Mouse (Mus musculus) hindbrain, embryonic 14.5 days (tissue): Measurements from ENCODE around the gene Panx3. TPM values are rescaled to one million over a fixed set of nuclear protein-coding genes. Genes with fewer than 3 reads are reported as not detected.

Experiments
- ATAC-seq: fragments of 200-750 bp; cut with Nextera tagmentation; 2 replicates; pipeline ENCODE4 v1.8.0; 2017; ENCODE audit warnings: moderate number of reproducible peaks, mild to moderate bottlenecking, moderate TSS enrichment, moderate library complexity; ENCODE audit not compliant: low FRiP score
- DNase-seq: peaks from one replicate; pipeline ENCODE4 v3.0.0-alpha.2; 2015; ENCODE audit warnings: low spot score
- H3K27ac ChIP-seq: fragments of 300-500 bp; sonication (generic); 2 replicates; pipeline ENCODE4 v1.5.1; 2014; ENCODE audit warnings: mild to moderate bottlenecking, moderate library complexity
- H3K27me3 ChIP-seq: fragments of 300-500 bp; sonication (generic); 2 replicates; pipeline ENCODE4 v1.6.1; 2014; ENCODE audit warnings: mild to moderate bottlenecking, low read length, mixed read lengths; ENCODE audit not compliant: control insufficient read depth, insufficient read depth
- H3K36me3 ChIP-seq: fragments of 300-500 bp; sonication (generic); replicated peaks from 2 replicates; pipeline ENCODE4 v1.6.1; 2014; ENCODE audit not compliant: control insufficient read depth, insufficient read depth
- H3K4me1 ChIP-seq: fragments of 300-500 bp; sonication (generic); replicated peaks from 2 replicates; pipeline ENCODE4 v1.6.1; 2014; ENCODE audit warnings: antibody characterized with exemption, low read length, mixed read lengths; ENCODE audit not compliant: control insufficient read depth, insufficient read depth
- H3K4me2 ChIP-seq: fragments of 300-500 bp; sonication (generic); replicated peaks from 2 replicates; pipeline ENCODE4 v1.6.1; 2014; ENCODE audit warnings: mild to moderate bottlenecking, moderate library complexity
- H3K4me3 ChIP-seq: fragments of 300-500 bp; sonication (generic); replicated peaks from 2 replicates; pipeline ENCODE4 v1.5.1; 2014; ENCODE audit warnings: mild to moderate bottlenecking, low read length
- H3K9ac ChIP-seq: fragments of 300-500 bp; sonication (generic); 2 replicates; pipeline ENCODE4 v1.6.1; 2014
- H3K9me3 ChIP-seq: fragments of 300-500 bp; sonication (generic); 2 replicates; pipeline ENCODE4 v1.6.1; 2016; ENCODE audit warnings: low read length; ENCODE audit not compliant: control insufficient read depth
- WGBS: fragments of 180-500 bp; shearing (Covaris S2); extraction: QIAGEN DNeasy Blood & Tissue Kit; methylation state at CpG from one replicate; pipeline ENCODE4 v1.1.7; 2014; 5-methylcytosine and 5-hydroxymethylcytosine counted together
- polyA plus RNA-seq: library from polyadenylated mRNA; unstranded; fragments of >200 nt; fragmentation: Nextera tagmentation; extraction: Ambion mirVana; gene quantifications from 2 replicates; pipeline ENCODE4 v1.2.1, GENCODE M21; 2014

Panx3 gene
- polyA plus RNA-seq, 1 experiment from 2014 or later: 0.09 TPM

DNA sequence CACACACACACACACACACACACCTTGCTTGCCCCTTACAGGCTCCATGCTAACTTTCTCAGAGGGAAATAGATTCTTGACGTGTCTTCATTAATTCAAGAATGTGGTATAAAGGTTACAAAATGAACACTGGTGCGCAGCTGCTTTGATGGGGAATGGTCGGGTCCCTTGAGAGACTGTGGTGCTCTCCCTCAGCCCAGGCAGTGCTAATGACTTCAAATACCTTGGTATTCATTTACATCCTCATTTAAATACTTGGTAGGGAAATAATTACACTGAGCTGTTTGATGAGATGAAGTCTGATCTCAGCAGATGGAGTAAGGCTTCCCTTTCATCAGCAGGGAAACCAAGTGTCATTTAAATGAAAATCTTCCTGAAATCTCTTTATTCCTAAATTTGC, 43.9 kb downstream of the Panx3 start:
- peak overlapping the region; percentile 31; the same call in 1 of the 2 replicates for H3K4me2 ChIP-seq
- no peak overlapping the region for H3K4me3 ChIP-seq
- H3K27me3 ChIP-seq: no peaks in the 10 kb centered on the region
- 13% methylated on average over 3 of the region's 3 CpGs for WGBS
- no peaks in the 10 kb centered on the region for H3K36me3 ChIP-seq
- ATAC-seq (peak; percentile 82), DNase-seq (peak; percentile 34)
- peak overlapping the region; percentile 91 for H3K27ac ChIP-seq
- H3K4me1 ChIP-seq: peaks cover 17% of the 10 kb centered on the region
- H3K9ac ChIP-seq: peak overlapping the region; percentile 35
- no peaks in the 10 kb centered on the region for H3K9me3 ChIP-seq

DNA sequence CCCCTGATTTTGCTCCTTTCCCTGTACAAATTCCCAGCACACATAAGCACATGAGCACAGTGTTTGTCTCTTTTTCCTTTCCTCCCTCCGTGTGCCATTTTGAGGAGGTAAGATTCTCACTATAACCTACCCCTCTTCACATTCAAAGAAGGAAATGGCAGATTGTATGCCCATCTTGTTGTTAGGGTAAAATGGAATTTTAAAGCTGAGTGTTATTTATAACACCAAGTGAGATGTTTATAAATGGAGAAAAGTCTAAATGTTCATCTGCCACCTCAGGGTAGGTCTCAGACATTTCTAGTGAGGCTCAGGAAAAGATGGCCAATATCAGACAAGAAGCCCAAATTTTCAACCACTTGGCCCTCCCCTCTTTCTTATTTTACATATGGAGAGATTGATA, 44.5 kb downstream of the Panx3 start:
- Histone ChIP-seq H3K4me3 (no peak overlapping the region), H3K9me3 (no peaks in the 10 kb centered on the region), H3K27me3 (no peaks in the 10 kb centered on the region), H3K4me2 (no peak overlapping the region), H3K9ac (no peak overlapping the region), H3K27ac (peak overlapping the region; percentile 91), H3K36me3 (no peaks in the 10 kb centered on the region), H3K4me1 (peaks cover 17% of the 10 kb centered on the region)
- WGBS: 88% methylated on average over 1 of the region's 1 CpGs
- DNase-seq: no peak
- ATAC-seq: no peak

DNA sequence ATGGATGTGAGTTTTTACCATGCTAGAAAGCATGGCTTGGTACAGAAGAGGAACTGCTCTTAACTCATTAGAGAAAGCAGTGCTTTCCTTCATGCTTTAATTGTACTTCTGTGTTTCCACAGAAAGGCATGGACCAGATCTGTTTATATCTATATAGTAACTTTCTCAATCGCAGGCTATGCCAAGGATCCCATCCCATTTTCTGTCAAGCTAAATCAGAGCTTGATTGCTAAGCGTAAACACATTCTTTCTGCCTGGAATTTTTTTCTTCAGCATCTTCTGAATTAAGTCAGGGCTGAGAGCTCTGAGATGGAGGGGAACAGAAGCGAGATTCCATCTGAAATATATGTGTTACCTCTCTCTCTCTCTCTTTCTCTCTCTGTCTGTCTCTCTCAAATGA, 45.1 kb downstream of the Panx3 start:
- H3K27ac ChIP-seq: no peak overlapping the region
- H3K4me2 ChIP-seq: no peak overlapping the region
- no peaks in the 10 kb centered on the region for H3K36me3 ChIP-seq
- no peaks in the 10 kb centered on the region for H3K27me3 ChIP-seq
- no peak for ATAC-seq
- no peak overlapping the region for H3K4me3 ChIP-seq
- no peak overlapping the region for H3K9ac ChIP-seq
- no peak for DNase-seq
- H3K4me1 ChIP-seq: peaks cover 17% of the 10 kb centered on the region
- H3K9me3 ChIP-seq: no peaks in the 10 kb centered on the region
- WGBS: 89% methylated on average over 3 of the region's 3 CpGs

DNA sequence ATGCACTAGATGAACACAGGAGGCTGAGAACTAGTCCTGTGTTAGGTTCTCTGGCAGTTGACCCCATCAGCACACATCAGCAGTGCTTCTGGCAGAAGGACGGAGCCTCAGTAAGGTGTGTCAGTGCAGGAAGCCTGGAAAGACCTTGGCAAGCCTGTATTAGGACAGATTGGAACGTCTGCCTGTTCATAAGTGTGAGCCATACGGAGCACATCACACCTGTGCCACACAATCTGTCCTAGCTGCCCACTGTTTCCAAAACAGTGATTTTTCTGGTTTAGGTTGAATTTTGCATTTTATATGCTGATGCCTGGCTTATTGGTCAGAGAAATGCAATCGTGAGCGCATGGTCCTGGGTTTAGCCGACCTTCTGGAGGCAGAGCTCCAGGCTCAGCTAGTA, 47.7 kb downstream of the Panx3 start:
- Histone ChIP-seq H3K27me3 (no peaks in the 10 kb centered on the region), H3K4me3 (no peak overlapping the region), H3K27ac (no peak overlapping the region), H3K4me2 (no peak overlapping the region), H3K4me1 (peaks cover 10% of the 10 kb centered on the region), H3K9me3 (no peaks in the 10 kb centered on the region), H3K36me3 (no peaks in the 10 kb centered on the region), H3K9ac (no peak overlapping the region)
- no peak for ATAC-seq
- 90% methylated on average over 6 of the region's 6 CpGs for WGBS
- no peak for DNase-seq

DNA sequence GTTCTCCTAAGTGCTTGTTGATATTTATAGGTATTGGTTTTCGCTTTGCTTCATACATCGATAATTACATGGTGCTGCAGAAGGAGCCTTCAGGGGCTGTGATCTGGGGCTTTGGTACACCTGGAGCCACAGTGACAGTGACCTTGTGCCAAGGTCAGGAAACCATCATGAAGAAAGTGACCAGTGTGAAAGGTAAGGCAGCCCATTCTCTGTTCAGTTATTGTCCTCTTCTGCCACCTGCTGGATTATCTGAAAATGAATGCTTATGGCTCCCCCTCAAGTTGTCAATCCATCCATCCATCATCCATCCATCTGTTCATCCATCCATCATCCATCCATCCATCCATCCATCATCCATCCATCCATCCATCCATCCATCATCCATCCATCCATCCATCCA, 52.3 kb downstream of the Panx3 start:
- DNase-seq (peak; percentile 57), ATAC-seq (no peak)
- peaks cover 9% of the 10 kb centered on the region; the same call in 1 of the 2 replicates for H3K4me1 ChIP-seq
- H3K36me3 ChIP-seq: no peaks in the 10 kb centered on the region
- WGBS: 67% methylated on average over 2 of the region's 2 CpGs
- H3K4me3 ChIP-seq: no peak overlapping the region
- H3K9ac ChIP-seq: no peak overlapping the region
- H3K4me2 ChIP-seq: no peak overlapping the region
- H3K9me3 ChIP-seq: no peaks in the 10 kb centered on the region
- no peaks in the 10 kb centered on the region for H3K27me3 ChIP-seq
- H3K27ac ChIP-seq: no peak overlapping the region

DNA sequence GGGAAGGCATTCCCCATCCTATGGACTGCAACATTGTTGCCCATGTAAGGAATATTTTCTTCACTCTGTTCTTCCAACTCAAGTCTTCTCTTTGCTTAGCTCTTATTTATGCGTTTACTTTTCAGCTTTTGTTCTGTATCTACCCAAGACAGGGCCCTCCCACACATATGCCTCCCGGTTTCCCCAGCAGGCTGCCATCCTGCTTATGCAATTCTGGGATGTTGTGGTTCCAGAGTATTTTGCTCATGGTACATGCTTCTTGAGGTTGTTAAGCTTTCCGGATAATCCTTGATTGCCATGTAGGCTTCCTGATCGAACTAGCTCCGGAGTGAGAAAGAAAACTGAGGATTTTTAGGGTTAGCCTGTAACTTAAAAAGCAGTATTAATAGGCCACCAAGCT, 53.8 kb downstream of the Panx3 start:
- Histone ChIP-seq H3K4me1 (peaks cover 9% of the 10 kb centered on the region; the same call in 1 of the 2 replicates), H3K9ac (no peak overlapping the region), H3K4me2 (no peak overlapping the region), H3K27ac (no peak overlapping the region), H3K4me3 (no peak overlapping the region), H3K27me3 (no peaks in the 10 kb centered on the region), H3K9me3 (no peaks in the 10 kb centered on the region), H3K36me3 (no peaks in the 10 kb centered on the region)
- no peak for ATAC-seq
- 68% methylated on average over 5 of the region's 5 CpGs for WGBS
- no peak for DNase-seq

DNA sequence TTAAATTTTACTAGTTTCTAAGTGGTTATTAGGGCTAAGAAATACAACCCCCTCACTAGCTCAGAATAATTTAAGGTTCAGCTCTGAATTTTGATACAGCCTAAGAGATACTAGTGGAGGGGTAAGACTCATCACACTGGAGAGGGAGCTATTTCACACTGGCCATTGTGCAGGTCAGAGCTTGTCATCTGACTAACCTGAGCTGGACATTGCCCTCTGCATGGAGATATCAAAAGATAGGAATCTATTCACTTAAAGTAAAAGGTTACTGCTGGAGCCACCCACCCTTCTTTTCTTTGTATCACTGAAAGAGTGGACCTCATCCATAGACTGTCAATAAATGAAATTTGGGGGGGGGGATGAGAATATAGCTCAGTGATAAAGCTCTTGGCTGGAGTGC, 54.7 kb downstream of the Panx3 start:
- Histone ChIP-seq H3K27me3 (no peaks in the 10 kb centered on the region), H3K4me1 (peaks cover 9% of the 10 kb centered on the region; the same call in 1 of the 2 replicates), H3K4me3 (peak overlapping the region; percentile 56; the same call in 1 of the 2 replicates), H3K4me2 (peak overlapping the region; percentile 79), H3K27ac (no peak overlapping the region), H3K36me3 (no peaks in the 10 kb centered on the region), H3K9ac (peak overlapping the region; percentile 88; the same call in 1 of the 2 replicates), H3K9me3 (no peaks in the 10 kb centered on the region)
- peak; percentile 3; the same call in 1 of the 2 replicates for ATAC-seq
- no peak for DNase-seq

DNA sequence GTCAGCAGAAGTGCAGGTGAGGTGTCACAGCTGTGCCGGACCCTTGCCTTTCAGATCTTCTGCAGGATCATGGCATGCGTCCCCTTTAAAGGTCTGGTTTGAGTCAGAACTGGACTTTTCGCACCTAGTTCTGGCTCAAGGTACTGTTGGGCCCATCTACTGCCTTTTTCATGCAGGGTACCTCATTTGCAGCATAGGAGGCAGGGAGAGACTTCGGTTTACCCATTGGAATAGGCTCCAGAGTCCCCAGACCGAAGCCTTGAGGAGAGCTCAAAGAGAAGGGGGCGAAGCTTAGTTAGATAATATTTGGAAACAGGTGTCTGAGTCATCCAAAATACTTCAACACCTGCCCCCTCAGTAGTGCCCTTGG, 55.1 kb downstream of the Panx3 start:
- Histone ChIP-seq H3K27ac (0 out of 2 replicates have a peak overlapping the region, but pooled peaks have one; percentile 87), H3K4me1 (peaks cover 9% of the 10 kb centered on the region; the same call in 1 of the 2 replicates), H3K9ac (peak overlapping the region; percentile 88; the same call in 1 of the 2 replicates), H3K4me2 (peak overlapping the region; percentile 79), H3K4me3 (peak overlapping the region; percentile 56), H3K9me3 (no peaks in the 10 kb centered on the region), H3K27me3 (no peaks in the 10 kb centered on the region), H3K36me3 (no peaks in the 10 kb centered on the region)
- no peak for ATAC-seq
- 22% methylated on average over 6 of the region's 6 CpGs for WGBS
- no peak for DNase-seq

DNA sequence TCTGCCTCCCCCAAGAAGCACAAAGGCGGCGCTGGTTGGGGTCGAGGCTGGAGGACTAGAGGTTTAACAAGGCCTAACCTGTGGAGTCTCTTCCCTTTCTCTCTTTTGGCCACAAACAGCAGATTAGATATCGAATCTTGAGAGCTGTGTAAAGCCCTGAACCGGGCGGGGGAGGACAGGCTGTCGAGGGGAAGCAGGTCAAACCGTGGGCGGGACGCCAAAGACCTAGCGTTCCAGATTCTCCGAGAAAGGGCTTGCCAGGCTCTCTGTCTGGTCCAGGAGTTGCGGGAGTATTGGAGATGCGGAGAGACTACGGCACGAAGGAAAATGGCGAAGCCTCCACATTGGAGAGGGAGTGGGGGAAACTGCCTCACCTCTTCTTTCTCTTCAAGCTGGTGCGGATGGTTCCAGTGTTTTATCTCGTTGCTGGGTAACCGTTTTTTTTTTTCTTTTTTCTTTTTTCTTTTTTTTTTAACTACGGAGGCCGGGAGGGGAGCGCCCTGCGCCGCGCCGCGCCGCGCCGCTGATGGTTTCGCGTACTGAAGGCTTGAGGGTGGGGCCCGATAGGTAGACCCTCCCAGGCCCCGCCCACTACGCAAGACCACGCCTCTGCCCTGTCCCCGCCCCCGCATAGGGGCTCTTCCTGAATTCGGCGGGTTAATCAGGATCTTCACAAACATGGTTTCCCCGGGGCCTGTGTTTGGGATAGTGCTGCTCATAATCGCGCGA, 55.7 kb downstream of the Panx3 start, which contains the start of gene Spa17:
Gene Spa17, minus strand, starts transcription at position 541 of the 729 bp plus-strand sequence.
- DNase-seq (peak; percentile 91), ATAC-seq (peak; percentile 95)
- Histone ChIP-seq H3K27me3 (no peaks in the 10 kb centered on the region), H3K9ac (peak within 1 kb of the TSS; percentile 88), H3K4me1 (peaks cover 9% of the 10 kb centered on the region; the same call in 1 of the 2 replicates), H3K36me3 (no peaks in the 10 kb centered on the region), H3K4me2 (peak within 1 kb of the TSS; percentile 79), H3K9me3 (no peaks in the 10 kb centered on the region), H3K27ac (peak within 1 kb of the TSS; percentile 87), H3K4me3 (peak within 1 kb of the TSS; percentile 56)
- under 1% methylated on average over 45 of the region's 45 CpGs for WGBS
